Mouse (Mus musculus) lung, adult 2 months (tissue): ENCODE data around the gene Sqstm1. TPM values are rescaled to one million over a fixed set of nuclear protein-coding genes. Genes with fewer than 3 reads are reported as not detected.

Experiments
- DNase-seq: peaks from one replicate; pipeline ENCODE4 v3.0.0; 2022
- H3K4me1 ChIP-seq: fragments of 200-500 bp; 2 replicates; pipeline ENCODE4 v1.6.1; 2011; ENCODE audit warnings: low read length; ENCODE audit not compliant: control insufficient read depth, insufficient read depth
- H3K4me3 ChIP-seq: fragments of 200-500 bp; replicated peaks from 2 replicates; pipeline ENCODE3; 2011; ENCODE audit warnings: low read depth, mild to moderate bottlenecking, control low read depth, low read length; ENCODE audit errors: extremely low read depth
- CTCF ChIP-seq: fragments of 200-500 bp; IDR thresholded peaks from 2 replicates; pipeline ENCODE4 v1.5.1; 2011; ENCODE audit warnings: mild to moderate bottlenecking, low read length, control low read depth; ENCODE audit not compliant: insufficient read depth
- POLR2A ChIP-seq: fragments of 200-500 bp; IDR thresholded peaks from 2 replicates; pipeline ENCODE4 v1.6.1; 2011; ENCODE audit warnings: low read depth, mild to moderate bottlenecking, control low read depth, low read length, borderline replicate concordance; ENCODE audit errors: extremely low read depth
- WGBS: fragments of 180-500 bp; shearing (Covaris S2); methylation state at CpG from one replicate; pipeline ENCODE4 v1.1.7; 2018; 5-methylcytosine and 5-hydroxymethylcytosine counted together
- polyA plus RNA-seq: library from polyadenylated mRNA; depleted of rRNA; stranded (reverse); fragments of >200 nt; gene quantifications from 2 replicates; pipeline ENCODE4 v1.2.3, GENCODE M21; 2012

Gene Sqstm1
- polyA plus RNA-seq, 1 experiment: 249 TPM

GRCm38 (mm10) chr11:50212060-50212739, 1.6 kb upstream of the Sqstm1 start:
- WGBS: 53% methylated on average over 3 of the region's 3 CpGs
- Histone ChIP-seq H3K4me3 (no peak overlapping the region), H3K4me1 (peaks cover 29% of the 10 kb centered on the region)
- DNase-seq: no peak
- TF ChIP-seq CTCF (no peak), POLR2A (no peak)

- 79% methylated on average over 3 of the region's 3 CpGs for WGBS
- TF ChIP-seq CTCF: no peak
- no peak for TF ChIP-seq POLR2A
- DNase-seq: no peak
Measured at GRCm38 (mm10) chr11:50211322-50212059, 864 bp upstream of the Sqstm1 start.

DNA sequence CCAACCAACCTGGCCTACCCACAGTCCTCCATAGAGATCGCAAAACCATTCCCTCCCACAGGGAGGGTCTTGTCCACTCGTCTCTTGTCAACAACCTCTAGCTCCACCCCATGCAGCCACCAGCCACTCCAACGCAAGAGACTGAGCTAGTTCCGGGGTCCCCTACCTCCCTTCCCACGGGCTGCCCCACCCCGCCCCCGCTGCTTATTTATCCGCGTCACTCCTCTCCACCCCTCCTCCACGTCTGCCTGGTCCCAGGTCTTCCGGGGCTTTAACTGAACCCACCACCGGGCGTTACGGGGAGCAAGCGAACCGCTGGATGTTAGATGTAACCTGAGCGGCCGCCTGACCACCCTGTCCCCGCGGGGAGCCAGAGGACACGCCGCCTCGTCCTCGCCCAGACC, 524 bp downstream of the Sqstm1 start:
- peak overlapping the region; percentile 68 for H3K4me3 ChIP-seq
- under 1% methylated on average over 24 of the region's 24 CpGs for WGBS
- H3K4me1 ChIP-seq: peaks cover 29% of the 10 kb centered on the region
- peak; percentile 80 for DNase-seq
- peak; percentile 74; the same call in 1 of the 2 replicates for TF ChIP-seq POLR2A
- TF ChIP-seq CTCF: no peak

More at GRCm38 (mm10) chr11:50211322-50212059, 864 bp upstream of the Sqstm1 start:
- peaks cover 29% of the 10 kb centered on the region for H3K4me1 ChIP-seq
- H3K4me3 ChIP-seq: peak overlapping the region; percentile 68

DNA sequence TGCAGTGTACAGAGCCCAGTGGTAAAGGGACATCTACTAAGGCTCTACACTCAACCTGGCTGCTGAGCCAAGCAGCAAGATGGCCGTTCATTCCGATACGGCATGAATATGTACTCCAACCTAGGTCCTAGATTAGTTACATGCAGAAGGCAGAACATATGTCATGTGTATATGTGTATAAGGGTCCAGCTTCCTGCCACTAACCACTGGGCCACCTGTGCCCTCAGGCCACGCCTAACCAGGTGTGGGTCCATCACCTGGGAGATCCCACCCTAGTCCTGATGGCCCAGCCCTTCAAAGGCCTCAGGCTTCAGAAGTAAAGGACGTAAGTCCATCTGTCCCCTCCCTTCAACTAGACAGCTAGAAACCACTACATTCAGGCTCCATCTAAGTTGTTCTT, 2.6 kb downstream of the Sqstm1 start:
- Histone ChIP-seq H3K4me1 (peaks cover 27% of the 10 kb centered on the region), H3K4me3 (no peak overlapping the region)
- DNase-seq: no peak
- TF ChIP-seq CTCF: no peak
- TF ChIP-seq POLR2A: no peak
- 89% methylated on average over 5 of the region's 5 CpGs for WGBS

DNA sequence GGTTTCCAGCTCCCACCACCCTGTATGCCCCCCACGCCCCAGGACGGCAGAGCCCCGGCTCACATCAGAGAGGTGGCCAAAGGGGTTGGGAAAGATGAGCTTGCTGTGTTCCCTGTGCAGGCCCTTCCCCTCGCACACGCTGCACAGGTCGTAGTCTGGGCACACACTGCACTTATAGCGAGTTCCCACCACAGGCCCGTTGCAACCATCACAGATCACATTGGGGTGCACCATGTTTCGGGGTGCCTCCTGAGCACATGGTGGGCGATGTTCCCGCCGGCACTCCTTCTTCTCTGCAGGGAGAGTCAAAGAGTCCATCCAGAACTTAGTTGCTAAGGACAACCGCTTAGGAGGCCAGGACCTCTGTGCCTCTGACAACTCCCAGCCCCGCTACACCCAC, 3.3 kb downstream of the Sqstm1 start:
- WGBS: 89% methylated on average over 14 of the region's 14 CpGs
- TF ChIP-seq CTCF (no peak), POLR2A (no peak)
- H3K4me1 ChIP-seq: peaks cover 20% of the 10 kb centered on the region
- DNase-seq: no peak
- H3K4me3 ChIP-seq: no peak overlapping the region

DNA sequence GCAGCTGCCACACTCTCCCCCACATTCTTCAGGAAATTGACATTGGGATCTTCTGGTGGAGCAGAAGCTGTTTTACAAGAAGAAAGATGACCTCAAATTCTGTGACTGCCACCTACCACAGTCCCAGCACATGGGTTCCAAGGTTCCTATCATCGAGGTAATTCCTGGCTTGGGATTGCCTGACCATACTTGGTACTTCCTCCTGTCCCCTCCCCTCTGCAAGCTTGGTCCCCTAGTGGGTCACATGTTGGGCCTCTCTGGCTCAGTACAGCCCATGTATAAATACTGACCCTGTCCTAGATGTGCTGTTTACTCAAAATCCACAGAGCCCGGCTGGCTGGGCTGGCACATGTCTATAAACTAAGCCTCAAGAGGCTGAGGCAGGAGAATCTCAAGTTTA, 4.6 kb downstream of the Sqstm1 start:
- H3K4me1 ChIP-seq: peaks cover 12% of the 10 kb centered on the region
- H3K4me3 ChIP-seq: no peak overlapping the region
- TF ChIP-seq CTCF (no peak), POLR2A (no peak)
- WGBS: 51% methylated on average over 2 of the region's 2 CpGs
- no peak for DNase-seq

DNA sequence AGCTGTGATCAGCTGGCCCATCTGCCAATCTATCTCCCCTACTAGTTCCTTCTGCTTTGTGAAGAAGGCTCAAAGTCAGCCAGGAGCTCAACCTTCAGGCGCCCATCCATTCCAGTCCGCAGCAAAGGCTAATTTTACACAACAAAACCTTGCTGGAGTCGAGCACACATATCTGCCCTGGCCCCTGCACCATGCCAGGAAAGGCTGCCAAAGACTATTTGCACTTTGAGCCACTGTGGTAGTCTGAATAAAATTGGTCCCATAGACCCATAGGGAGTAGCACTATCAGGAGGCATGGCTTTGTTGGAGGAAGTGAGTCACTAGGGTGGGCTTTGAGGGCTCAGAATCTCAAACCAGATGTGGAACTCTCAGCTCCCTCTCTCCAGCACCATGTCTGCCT, 5.2 kb downstream of the Sqstm1 start:
- 63% methylated on average over 3 of the region's 3 CpGs for WGBS
- no peak for TF ChIP-seq POLR2A
- TF ChIP-seq CTCF: no peak
- Histone ChIP-seq H3K4me3 (no peak overlapping the region), H3K4me1 (peaks cover 10% of the 10 kb centered on the region)
- no peak for DNase-seq

- Histone ChIP-seq H3K4me1 (peaks cover 7% of the 10 kb centered on the region), H3K4me3 (no peak overlapping the region)
- no peak for DNase-seq
- WGBS: 79% methylated on average over 9 of the region's 9 CpGs
- TF ChIP-seq POLR2A: no peak
- no peak for TF ChIP-seq CTCF
Measured at GRCm38 (mm10) chr11:50203302-50203827, 7.3 kb downstream of the Sqstm1 start.

DNA sequence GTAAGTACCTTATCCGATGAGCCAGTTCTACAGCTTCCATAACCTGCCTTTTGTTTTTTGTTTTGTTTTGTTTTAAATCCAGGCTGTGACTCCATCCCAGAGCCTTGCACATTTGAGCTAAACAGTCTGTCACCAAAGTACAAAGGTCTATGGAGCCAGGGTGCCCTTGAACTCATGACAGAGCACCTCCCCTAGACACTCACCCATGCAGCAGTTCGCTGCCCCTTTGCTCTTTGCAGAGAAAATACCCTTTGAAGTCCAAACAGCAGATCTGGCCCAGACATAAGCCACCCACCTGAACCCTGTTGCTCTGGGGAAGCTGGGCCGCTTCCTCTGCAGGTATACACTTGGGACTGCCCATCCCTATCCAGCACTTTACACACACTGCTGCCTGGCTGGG, 9.0 kb downstream of the Sqstm1 start:
- H3K4me3 ChIP-seq: no peak overlapping the region
- WGBS: 91% methylated on average over 3 of the region's 3 CpGs
- TF ChIP-seq POLR2A (no peak), CTCF (no peak)
- DNase-seq: no peak
- 0 out of 2 replicates have a peak, but pooled peaks cover 2% of the 10 kb centered on the region for H3K4me1 ChIP-seq
